Mouse (Mus musculus) hindbrain, embryonic 10.5 days (tissue): Measurements from ENCODE around the gene Foxl1. TPM values are rescaled to one million over a fixed set of nuclear protein-coding genes. Genes with fewer than 3 reads are reported as not detected.
A peak's percentile ranks its signal among the peaks of the same experiment; 100 is the strongest.
"Not testable (repeated sequence)": the region's sequence is repeated elsewhere in the genome, so short reads cannot be mapped to it uniquely, and the experiment has no call there.

Source experiments
- DNase-seq: peaks from one replicate; pipeline ENCODE4 v3.0.0-alpha.2; 2017; ENCODE audit warnings: low spot score
- H3K27ac ChIP-seq: fragments of 300-500 bp; sonication (generic); 2 replicates; pipeline ENCODE4 v1.5.1; 2016; ENCODE audit warnings: mild to moderate bottlenecking, moderate library complexity
- H3K27me3 ChIP-seq: fragments of 300-500 bp; sonication (generic); 2 replicates; pipeline ENCODE4 v1.6.1; 2016; ENCODE audit warnings: mild to moderate bottlenecking; ENCODE audit not compliant: poor library complexity, insufficient read depth, severe bottlenecking
- H3K36me3 ChIP-seq: fragments of 300-500 bp; sonication (generic); 2 replicates; pipeline ENCODE4 v1.6.1; 2016; ENCODE audit warnings: mild to moderate bottlenecking, moderate library complexity
- H3K4me1 ChIP-seq: fragments of 300-500 bp; sonication (generic); replicated peaks from 2 replicates; pipeline ENCODE4 v1.6.1; 2016; ENCODE audit warnings: mild to moderate bottlenecking
- H3K4me3 ChIP-seq: fragments of 300-500 bp; sonication (generic); 2 replicates; pipeline ENCODE4 v1.5.1; 2016; ENCODE audit warnings: mild to moderate bottlenecking, moderate library complexity
- H3K9me3 ChIP-seq: fragments of 300-500 bp; sonication (generic); 2 replicates; pipeline ENCODE4 v1.6.1; 2016; ENCODE audit warnings: mild to moderate bottlenecking, moderate library complexity
- whole genome bisulfite sequencing: fragments of 180-500 bp; shearing (Covaris S2); methylation state at CpG from one replicate; pipeline ENCODE4 v1.1.7; 2016; 5-methylcytosine and 5-hydroxymethylcytosine counted together
- polyA plus RNA-seq: library from polyadenylated mRNA; unstranded; fragments of >200 nt; fragmentation: Nextera tagmentation; extraction: Ambion mirVana; gene quantifications from 2 replicates; pipeline ENCODE4 v1.2.1, GENCODE M21; 2016

The Foxl1 gene
- polyA plus RNA-seq, 1 experiment from 2014 or later, result 3.5 TPM

- Histone ChIP-seq H3K4me1 (peaks cover 2% of the 10 kb centered on the region; the same call in 1 of the 2 replicates), H3K36me3 (no peaks in the 10 kb centered on the region), H3K9me3 (peaks cover 14% of the 10 kb centered on the region), H3K4me3 (no peak overlapping the region), H3K27me3 (peaks cover 55% of the 10 kb centered on the region), H3K27ac (no peak overlapping the region)
- DNase-seq, result no peak
- WGBS, result 87% methylated on average over 10 of the region's 10 CpGs
Observed at GRCm38 (mm10) chr8:121134102-121134501, 6.4 kb downstream of the Foxl1 start.

GRCm38 (mm10) chr8:121134512-121134911, 6.8 kb downstream of the Foxl1 start:
- Histone ChIP-seq H3K27me3 (peaks cover 51% of the 10 kb centered on the region), H3K27ac (no peak overlapping the region), H3K4me1 (no peaks in the 10 kb centered on the region), H3K4me3 (no peak overlapping the region), H3K9me3 (peaks cover 14% of the 10 kb centered on the region), H3K36me3 (no peaks in the 10 kb centered on the region)
- no peak for DNase-seq
- 88% methylated on average over 11 of the region's 11 CpGs for WGBS

- no peaks in the 10 kb centered on the region for H3K36me3 ChIP-seq
- peaks cover 14% of the 10 kb centered on the region for H3K9me3 ChIP-seq
- H3K27ac ChIP-seq, result no peak overlapping the region
- H3K4me1 ChIP-seq, result no peaks in the 10 kb centered on the region
- H3K4me3 ChIP-seq, result no peak overlapping the region
- no peak for DNase-seq
- H3K27me3 ChIP-seq, result peaks cover 28% of the 10 kb centered on the region
- 93% methylated on average over 6 of the region's 6 CpGs for WGBS
Observed at GRCm38 (mm10) chr8:121136856-121137255, 9.1 kb downstream of the Foxl1 start.

- H3K27ac ChIP-seq, H3K36me3 ChIP-seq, H3K4me3 ChIP-seq, H3K9me3 ChIP-seq, H3K4me1 ChIP-seq, DNase-seq: not testable (repeated sequence)
- WGBS, result 78% methylated on average over 5 of the region's 6 CpGs
- peaks cover 35% of the 10 kb centered on the region for H3K27me3 ChIP-seq
Observed at GRCm38 (mm10) chr8:121145457-121146134, 17.9 kb downstream of the Foxl1 start.

GRCm38 (mm10) chr8:121148573-121149083, 20.9 kb downstream of the Foxl1 start:
- 48% methylated on average over 8 of the region's 8 CpGs for WGBS
- Histone ChIP-seq H3K4me1 (0 out of 2 replicates have a peak, but pooled peaks cover 6% of the 10 kb centered on the region), H3K4me3 (no peak overlapping the region), H3K9me3 (no peaks in the 10 kb centered on the region), H3K27ac (no peak overlapping the region), H3K36me3 (no peaks in the 10 kb centered on the region), H3K27me3 (peaks cover 30% of the 10 kb centered on the region)
- no peak for DNase-seq

- no peak overlapping the region for H3K4me3 ChIP-seq
- H3K27me3 ChIP-seq, result peaks cover 26% of the 10 kb centered on the region
- no peak overlapping the region for H3K27ac ChIP-seq
- WGBS, result 66% methylated on average over 12 of the region's 12 CpGs
- H3K9me3 ChIP-seq, result no peaks in the 10 kb centered on the region
- 0 out of 2 replicates have a peak, but pooled peaks cover 6% of the 10 kb centered on the region for H3K4me1 ChIP-seq
- H3K36me3 ChIP-seq, result no peaks in the 10 kb centered on the region
- DNase-seq, result no peak
Observed at GRCm38 (mm10) chr8:121152394-121152793, 24.7 kb downstream of the Foxl1 start.

- Histone ChIP-seq H3K36me3 (no peaks in the 10 kb centered on the region), H3K4me1 (0 out of 2 replicates have a peak, but pooled peaks cover 3% of the 10 kb centered on the region), H3K9me3 (no peaks in the 10 kb centered on the region), H3K27me3 (peaks cover 6% of the 10 kb centered on the region; the same call in 1 of the 2 replicates), H3K27ac (no peak overlapping the region), H3K4me3 (no peak overlapping the region)
- WGBS, result 91% methylated on average over 7 of the region's 7 CpGs
- DNase-seq, result no peak
Observed at GRCm38 (mm10) chr8:121156990-121157491, 29.3 kb downstream of the Foxl1 start.

- no peak overlapping the region for H3K4me3 ChIP-seq
- 86% methylated on average over 13 of the region's 13 CpGs for WGBS
- peaks cover 10% of the 10 kb centered on the region; the same call in 1 of the 2 replicates for H3K27me3 ChIP-seq
- H3K36me3 ChIP-seq, result no peaks in the 10 kb centered on the region
- H3K27ac ChIP-seq, result 0 out of 2 replicates have a peak overlapping the region, but pooled peaks have one; percentile 2
- no peak for DNase-seq
- peaks cover 3% of the 10 kb centered on the region; the same call in 1 of the 2 replicates for H3K4me1 ChIP-seq
- no peaks in the 10 kb centered on the region for H3K9me3 ChIP-seq
Observed at GRCm38 (mm10) chr8:121158812-121159211, 31.1 kb downstream of the Foxl1 start.

- H3K4me3 ChIP-seq, result no peak overlapping the region
- no peaks in the 10 kb centered on the region for H3K36me3 ChIP-seq
- H3K9me3 ChIP-seq, result no peaks in the 10 kb centered on the region
- no peak for DNase-seq
- peaks cover 10% of the 10 kb centered on the region; the same call in 1 of the 2 replicates for H3K27me3 ChIP-seq
- H3K4me1 ChIP-seq, result peaks cover 16% of the 10 kb centered on the region
- WGBS, result 95% methylated on average over 5 of the region's 5 CpGs
- no peak overlapping the region for H3K27ac ChIP-seq
Observed at GRCm38 (mm10) chr8:121161437-121161836, 33.7 kb downstream of the Foxl1 start.

- no peak overlapping the region for H3K4me3 ChIP-seq
- no peak for DNase-seq
- no peaks in the 10 kb centered on the region for H3K36me3 ChIP-seq
- no peaks in the 10 kb centered on the region for H3K9me3 ChIP-seq
- WGBS, result 73% methylated on average over 4 of the region's 4 CpGs
- H3K4me1 ChIP-seq, result peaks cover 22% of the 10 kb centered on the region
- no peak overlapping the region for H3K27ac ChIP-seq
- H3K27me3 ChIP-seq, result peaks cover 10% of the 10 kb centered on the region; the same call in 1 of the 2 replicates
Observed at GRCm38 (mm10) chr8:121162413-121162812, 34.7 kb downstream of the Foxl1 start.

GRCm38 (mm10) chr8:121162906-121163695, 35.4 kb downstream of the Foxl1 start:
- H3K27me3 ChIP-seq, result peaks cover 13% of the 10 kb centered on the region; the same call in 1 of the 2 replicates
- no peaks in the 10 kb centered on the region for H3K36me3 ChIP-seq
- no peaks in the 10 kb centered on the region for H3K9me3 ChIP-seq
- no peak overlapping the region for H3K4me3 ChIP-seq
- no peak overlapping the region; the same call in 1 of the 2 replicates for H3K27ac ChIP-seq
- H3K4me1 ChIP-seq, result peaks cover 28% of the 10 kb centered on the region
- 82% methylated on average over 11 of the region's 11 CpGs for WGBS
- DNase-seq, result no peak

- WGBS, result 59% methylated on average over 8 of the region's 8 CpGs
- Histone ChIP-seq H3K9me3 (no peaks in the 10 kb centered on the region), H3K36me3 (no peaks in the 10 kb centered on the region), H3K27ac (no peak overlapping the region), H3K4me1 (peaks cover 30% of the 10 kb centered on the region), H3K4me3 (no peak overlapping the region), H3K27me3 (peaks cover 9% of the 10 kb centered on the region; the same call in 1 of the 2 replicates)
- no peak for DNase-seq
Observed at GRCm38 (mm10) chr8:121164017-121164469, 36.3 kb downstream of the Foxl1 start.
